Mouse (Mus musculus): Measurements from ENCODE around the gene D17H6S53E.

Gene D17H6S53E

DNA sequence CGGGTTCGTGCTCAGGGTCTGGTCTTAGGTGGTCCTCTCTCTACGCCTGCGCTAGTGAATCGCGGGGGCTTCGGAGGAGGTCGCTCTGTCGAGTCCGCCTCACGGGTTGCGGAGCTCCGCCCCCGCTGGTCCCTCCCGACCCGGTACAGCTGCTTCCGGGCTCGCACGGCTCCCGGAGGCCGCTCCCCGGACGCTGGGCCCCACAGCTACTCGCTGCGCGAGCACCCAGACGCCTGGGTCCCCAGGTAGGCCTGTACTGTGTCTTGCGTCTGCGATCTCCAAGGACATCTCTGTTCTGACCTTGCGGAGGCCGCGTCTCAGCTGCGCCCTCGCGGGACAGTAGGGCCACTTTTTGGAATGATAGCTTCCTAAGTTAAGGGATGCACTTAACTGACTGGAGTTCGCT is at the start of gene D17H6S53E:
D17H6S53E (plus strand) TSS at position 168 of the 406 bp plus-strand sequence.
- DNase-seq (ENCODE audit: low read depth), result peak; percentile 81

DNA sequence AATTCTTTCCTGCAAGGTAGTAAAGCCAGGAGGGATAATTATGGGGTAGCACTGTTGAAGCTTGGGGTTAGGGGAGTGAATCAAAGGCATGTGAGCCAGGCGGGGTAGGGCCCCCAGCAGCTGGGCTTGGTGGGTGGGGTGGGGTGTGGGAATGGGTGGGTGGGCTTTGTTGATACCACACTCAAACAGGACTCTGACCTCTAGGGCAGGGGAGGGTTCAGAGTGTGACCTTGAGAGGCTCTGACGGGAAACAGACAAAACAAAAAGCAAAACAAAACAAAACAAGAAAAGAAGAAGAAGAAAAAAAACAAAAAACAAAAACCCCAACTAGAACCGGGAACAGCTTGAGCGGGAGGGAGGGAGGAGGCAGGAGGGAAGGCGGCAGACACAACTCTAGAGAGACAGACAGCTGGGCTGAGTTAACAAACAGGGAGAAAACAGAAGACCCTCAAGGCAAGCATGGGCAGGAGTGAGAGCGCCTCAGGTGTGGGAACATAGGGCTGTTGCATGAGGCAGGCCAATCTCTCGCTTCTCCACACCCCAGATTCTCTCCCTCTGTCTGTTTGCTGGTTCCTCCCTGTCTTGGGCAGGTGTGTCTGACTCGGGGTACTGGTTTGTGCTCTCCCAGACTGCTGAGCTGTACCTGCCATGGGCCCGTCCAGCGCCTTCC is 49.5 kb upstream of the D17H6S53E start, which contains the start of gene Ly6g6e:
Ly6g6e (plus strand) TSS at position 396 of the 670 bp plus-strand sequence.
- DNase-seq (ENCODE audit: low read depth), result no peak

- no peak for DNase-seq (ENCODE audit: low read depth)
Measured at GRCm38 (mm10) chr17:35077285-35077684, 48.9 kb upstream of the D17H6S53E start.

GRCm38 (mm10) chr17:35077786-35078233 is 48.4 kb upstream of the D17H6S53E start, which contains the start of gene Ly6g6d:
TSS of gene Ly6g6d (minus strand) at chr17:35078065.
- no peak for DNase-seq (ENCODE audit: low read depth)

DNA sequence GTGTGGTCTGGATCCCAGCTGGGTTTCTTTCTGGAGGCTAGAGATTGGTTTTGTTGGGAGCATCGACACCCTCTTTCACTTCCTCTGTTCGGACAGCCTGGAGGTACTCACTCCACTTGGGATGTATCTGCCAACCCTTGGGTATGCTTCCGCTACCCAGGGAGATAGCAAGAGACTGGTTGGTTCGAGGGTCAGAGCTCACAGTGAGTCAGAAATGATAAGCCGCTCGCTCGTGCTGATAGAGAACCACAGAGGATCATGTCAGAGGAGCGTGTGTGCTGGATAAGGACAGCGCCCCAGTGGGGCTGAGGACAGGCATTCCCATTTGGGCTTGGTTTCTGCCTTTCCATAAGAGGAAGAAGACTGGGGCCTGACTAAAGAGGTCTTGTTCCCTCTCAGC is 46.4 kb upstream of the D17H6S53E start:
- no peak for DNase-seq (ENCODE audit: low read depth)

GRCm38 (mm10) chr17:35080248-35080647 is 45.9 kb upstream of the D17H6S53E start:
- DNase-seq (ENCODE audit: low read depth), result no peak

- DNase-seq (ENCODE audit: low read depth), result no peak
Measured at GRCm38 (mm10) chr17:35080710-35081109, 45.5 kb upstream of the D17H6S53E start.

DNA sequence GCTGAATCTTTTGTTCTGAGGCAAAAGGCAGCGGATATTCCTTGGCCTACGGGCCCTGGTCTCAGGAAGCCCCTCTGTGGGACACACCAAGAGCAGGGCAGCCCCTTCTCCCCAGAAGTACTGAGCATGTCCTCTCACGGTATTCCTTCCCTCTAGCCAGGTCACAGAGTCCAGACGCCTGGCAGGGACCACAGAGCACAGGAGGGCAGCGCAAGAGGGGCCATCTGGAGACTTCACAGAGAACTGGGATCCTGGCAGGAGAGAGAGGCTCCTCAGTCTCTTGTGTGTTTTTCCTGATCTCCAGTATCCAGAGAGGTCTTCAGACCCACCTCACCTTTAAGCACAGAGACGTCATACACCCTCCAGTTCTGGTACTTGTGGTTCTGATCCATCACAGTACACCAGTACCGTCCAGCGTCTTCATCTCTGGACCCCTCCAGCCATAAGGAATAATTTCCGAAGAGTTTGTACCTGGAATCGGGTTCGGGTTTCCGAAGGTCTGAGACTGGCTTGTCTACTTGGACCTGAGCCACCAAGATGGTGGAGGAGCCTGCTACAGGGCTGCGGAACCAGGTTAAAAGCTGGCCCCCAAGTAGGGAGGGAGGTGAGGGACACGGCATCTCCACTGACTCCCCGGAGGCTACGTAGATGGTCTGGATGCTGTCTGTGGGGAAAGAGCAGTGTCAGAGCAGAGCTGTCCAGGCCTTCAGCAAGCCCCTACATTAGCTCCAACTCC is 43.2 kb upstream of the D17H6S53E start:
- DNase-seq (ENCODE audit: low read depth), result no peak

DNA sequence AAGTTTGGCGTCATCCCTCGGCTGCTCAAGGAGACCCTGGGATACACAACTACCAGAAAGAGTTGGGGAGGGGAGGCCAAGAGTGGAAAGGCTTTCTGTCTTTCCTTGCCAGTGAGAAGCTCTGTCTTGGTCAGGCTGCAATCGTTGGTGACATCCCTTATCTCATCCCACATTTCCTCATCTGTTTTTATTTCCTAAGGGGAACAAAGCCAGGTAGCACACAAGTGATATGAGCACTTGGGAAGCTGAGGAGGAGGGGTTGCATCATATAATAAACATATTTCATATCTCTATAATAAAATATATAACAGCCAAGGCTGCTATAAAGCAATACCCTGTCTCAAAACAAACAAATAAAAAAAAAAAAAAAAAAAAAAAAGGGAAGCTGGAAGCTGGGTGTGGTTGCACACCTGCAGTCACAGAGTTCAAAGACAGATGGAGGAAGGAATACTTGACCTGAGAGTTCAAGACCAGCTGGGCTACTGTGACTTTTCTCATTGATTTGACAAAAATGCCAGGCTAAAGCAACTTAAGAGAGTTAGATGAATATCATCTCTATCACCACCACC is 42.2 kb upstream of the D17H6S53E start:
- DNase-seq (ENCODE audit: low read depth), result no peak

GRCm38 (mm10) chr17:35085208-35085865 is 40.8 kb upstream of the D17H6S53E start, which contains the start of gene Ly6g6f:
TSS of gene Ly6g6f (minus strand) at chr17:35085610.
- no peak for DNase-seq (ENCODE audit: low read depth)

DNA sequence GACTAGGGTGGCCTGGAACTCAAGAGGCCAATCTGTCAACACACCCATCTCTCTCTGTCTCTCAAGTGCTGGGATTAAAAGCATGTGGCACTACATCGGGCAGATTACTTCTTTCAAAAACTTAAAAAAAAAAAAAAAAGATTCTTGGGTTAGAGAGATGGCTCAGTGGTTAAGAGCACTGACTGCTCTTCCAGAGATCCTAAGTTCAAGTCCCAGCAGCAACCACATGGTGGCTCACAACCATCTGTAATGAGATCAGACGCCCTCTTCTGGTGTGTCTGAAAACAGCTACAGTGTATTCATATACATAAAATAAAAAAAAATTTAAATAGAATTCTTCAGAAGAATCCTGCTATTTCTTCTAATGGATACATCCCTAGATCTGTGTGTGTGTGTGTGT is 38.0 kb upstream of the D17H6S53E start:
- peak; percentile 58 for DNase-seq (ENCODE audit: low read depth)

DNA sequence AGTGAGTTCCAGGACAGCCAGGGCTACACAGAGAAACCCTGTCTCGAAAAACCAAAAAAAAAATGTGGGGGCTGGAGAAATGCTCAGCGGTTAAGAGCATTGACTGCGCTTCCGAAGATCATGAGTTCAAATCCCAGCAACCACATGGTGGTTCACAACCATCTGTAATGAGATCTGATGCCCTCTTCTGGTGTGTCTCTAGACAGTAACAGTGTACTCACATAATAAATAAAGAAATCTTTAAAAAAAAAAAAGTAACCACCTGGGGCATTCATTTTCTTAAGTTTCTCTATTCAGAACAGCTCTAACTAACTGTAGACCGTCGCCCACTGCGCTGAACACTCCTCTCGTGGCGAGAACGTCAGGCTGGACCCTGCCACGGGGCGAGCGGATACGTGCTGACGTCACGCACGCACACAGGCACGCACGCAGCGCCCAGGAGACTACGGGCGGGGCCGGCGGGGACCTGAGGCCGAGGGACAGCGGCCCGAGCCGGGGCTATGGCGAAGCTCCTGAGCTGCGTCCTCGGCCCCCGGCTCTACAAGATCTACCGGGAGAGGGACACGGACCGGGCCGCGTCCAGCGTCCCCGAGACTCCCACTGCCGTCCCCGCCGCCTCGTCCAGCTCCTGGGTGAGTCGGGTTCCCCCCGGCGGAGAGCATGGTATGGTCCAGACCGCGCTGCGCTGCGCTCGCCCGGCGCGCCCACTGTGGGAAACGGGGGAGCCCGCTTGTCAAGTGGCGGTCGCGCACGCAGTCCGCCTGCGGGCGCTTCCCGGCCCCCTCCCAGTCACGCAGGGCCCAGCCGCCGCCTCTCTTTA is 37.1 kb upstream of the D17H6S53E start, which contains the start of gene Abhd16a:
Abhd16a (plus strand) TSS at position 439 of the 820 bp plus-strand sequence.
- peak; percentile 97 for DNase-seq (ENCODE audit: low read depth)

- DNase-seq (ENCODE audit: low read depth), result peak; percentile 52
Measured at GRCm38 (mm10) chr17:35090166-35090932, 35.8 kb upstream of the D17H6S53E start.

DNA sequence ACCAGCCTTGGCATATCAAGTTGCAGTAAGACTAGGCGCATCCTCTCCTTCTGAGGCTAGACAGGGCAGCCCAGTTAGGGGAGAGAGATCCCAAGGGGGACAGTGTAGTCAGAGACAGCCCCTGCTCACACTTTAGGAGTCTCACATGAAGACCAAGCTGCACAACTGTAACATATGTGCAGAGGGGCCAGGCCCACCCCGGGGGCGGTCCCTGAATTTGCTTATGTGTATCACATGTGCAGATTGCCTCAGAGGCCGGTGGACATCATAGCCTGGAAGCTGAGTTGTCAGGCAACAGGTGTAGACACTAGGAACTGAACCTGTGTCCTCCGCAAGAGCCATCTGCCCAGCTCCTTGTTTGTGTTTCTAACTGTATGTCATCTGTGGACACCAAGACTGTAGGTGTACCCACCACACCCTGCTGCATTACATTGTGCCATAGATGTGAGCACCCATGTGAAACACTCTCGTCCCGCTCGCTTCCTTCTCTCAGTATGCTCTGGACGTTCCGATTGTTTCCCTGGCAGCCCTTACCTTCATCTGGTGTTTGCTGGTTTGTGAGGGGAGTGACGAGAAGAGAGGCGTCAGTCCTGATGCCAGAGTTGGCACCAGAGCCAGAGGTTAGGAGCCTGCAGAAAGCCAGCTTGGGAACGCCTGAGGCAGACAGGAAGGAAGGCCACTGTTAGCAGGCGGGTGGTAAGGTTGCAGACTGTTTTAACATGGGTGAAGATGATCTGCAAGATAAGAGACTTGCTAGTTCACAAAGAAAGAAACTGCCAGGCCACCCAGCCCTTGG is 33.6 kb upstream of the D17H6S53E start:
- no peak for DNase-seq (ENCODE audit: low read depth)

DNA sequence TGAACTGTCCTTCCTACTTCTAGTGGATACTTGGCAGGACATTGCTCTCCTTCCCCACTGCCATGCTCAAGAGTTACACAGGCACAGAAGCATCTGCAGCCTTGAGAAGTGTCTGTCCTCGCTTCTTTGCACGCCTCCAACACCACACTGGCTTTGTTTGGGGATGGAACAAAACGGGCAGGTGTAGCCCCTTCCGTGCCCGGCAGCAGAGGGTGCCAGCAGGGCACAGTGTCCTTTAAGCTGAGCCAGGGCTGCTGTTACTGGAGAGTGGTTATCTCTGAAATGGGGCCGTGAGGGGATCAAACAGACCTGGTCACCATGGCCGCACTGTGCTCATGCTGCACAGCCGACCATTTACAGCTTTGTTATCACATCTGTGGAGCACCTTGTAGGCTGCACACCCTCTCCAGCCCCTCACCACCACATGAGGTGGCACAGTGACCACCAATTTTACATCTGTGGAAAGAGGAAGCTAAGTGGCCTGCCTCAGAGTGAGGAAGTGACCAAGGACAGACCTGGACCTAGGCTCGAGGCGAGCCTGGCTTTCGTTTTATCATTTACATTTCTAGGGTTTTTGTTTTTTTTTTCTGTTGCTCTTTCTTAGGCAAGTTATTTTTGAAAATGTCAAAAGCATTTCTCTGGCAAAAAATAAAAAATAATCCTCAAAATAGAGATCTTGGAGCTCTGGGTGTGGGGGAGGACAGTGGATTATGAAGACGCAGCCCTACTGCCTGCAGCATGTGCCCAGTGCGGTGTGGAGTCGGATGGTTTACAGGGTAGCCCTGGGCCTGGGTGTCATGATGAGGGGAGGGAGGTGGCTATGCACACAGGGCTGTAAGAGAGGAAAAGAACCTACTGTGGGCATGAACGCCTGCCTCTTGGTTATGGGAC is 31.5 kb upstream of the D17H6S53E start:
- no peak for DNase-seq (ENCODE audit: low read depth)

DNA sequence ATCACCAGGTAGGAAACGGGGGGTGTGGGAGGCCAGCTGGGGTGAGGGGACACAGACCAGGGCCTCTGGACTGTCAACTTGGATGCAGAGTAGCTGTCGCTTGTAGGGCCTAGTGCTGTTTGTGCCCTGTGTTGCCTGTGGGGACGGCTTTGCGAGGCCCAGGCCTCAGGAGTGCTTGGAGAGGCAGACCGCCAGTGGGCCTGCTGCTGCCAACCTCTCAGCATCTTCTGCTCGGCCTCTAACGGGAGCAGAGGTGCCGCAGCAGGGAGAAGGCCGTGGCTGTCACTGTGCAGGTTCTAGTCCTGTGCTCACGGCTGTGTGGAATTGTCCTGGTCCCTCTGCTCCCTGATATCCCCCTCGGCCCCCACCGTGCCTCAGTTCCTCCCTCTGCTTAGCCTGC is 29.6 kb upstream of the D17H6S53E start:
- no peak for DNase-seq (ENCODE audit: low read depth)

DNA sequence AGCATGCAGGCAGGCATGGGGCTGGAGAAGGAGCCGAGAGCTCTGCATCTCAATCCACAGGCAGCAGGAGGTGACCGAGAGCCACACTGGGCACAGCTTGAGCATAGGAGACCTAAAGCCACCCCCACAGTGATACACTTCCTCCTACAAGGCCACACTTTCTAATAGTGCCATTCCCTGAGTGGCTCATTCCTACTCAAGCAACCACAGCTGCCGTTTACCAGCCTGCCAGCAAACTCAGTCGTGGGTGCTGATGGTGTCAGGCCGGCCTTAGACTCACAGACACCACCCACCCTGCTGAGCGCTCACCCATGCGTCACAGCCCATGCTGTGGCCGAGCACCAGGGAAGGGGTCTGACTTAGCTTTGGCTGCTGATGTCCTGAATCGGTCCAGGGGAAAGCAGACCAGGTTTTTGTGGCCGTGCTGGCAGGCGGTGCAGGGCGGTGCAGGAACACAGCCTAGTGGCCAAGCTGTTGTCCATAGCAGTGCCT is 29.0 kb upstream of the D17H6S53E start:
- DNase-seq (ENCODE audit: low read depth), result no peak

DNA sequence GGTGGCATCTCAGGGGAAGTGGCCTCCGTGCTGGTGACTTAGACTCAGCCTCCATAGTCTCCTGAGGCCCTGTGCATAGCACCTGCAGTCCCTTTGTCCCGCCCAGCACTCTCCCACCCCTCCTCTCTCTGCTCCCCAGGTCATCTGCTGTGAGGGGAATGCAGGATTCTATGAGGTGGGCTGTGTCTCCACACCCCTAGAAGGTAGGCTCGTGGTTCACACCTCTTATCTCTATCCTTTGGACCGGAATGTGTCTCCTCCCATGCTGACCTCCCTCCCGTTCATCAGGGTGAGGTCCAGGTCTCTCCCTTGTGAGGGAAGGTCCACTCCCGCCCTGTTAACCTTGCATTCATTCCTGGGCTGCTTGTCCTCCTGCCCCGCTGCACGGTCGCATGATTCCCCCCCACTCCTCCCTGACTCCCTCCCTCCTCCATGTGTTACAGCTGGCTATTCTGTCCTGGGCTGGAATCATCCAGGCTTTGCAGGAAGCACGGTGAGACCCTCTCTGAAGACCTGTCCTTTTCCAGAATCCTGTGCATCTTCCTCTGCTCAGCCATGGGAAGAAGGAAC is 25.9 kb upstream of the D17H6S53E start:
- no peak for DNase-seq (ENCODE audit: low read depth)

Measured in NIH3T3 (cell line).